Mouse (Mus musculus): ENCODE measurements around the gene Ly75.

DNA sequence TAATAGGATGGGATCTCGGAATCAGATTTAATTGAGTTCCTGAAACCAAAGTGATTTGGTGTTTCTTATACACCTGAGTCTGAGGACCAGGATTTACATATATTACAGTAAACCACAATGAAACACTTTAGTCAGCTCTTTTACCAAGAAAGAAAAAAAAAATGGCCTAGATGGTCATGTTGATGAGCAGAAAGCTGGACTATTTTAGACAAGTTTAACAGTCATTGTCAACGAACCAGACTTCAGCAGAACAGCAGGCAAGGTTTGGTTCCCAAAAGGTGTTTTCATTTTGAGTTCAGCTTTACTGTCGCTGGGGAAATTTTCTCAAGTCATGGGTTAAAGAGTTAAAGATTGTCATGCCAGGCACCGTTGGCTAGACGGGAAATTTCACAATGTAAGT is 5.8 kb downstream of the Ly75 start:
- TF ChIP-seq CTCF (IDR thresholded peaks at IDR 0.05; ENCODE audit: low read depth, low read length) = no peak
- TF ChIP-seq POLR2A (IDR thresholded peaks at IDR 0.05; ENCODE audit: borderline replicate concordance, low read depth, low read length) = no peak
